Mouse (Mus musculus) ZHBTc4 (cell line): ENCODE measurements around the gene Fastkd5.
A peak's percentile ranks its signal among the peaks of the same experiment; 100 is the strongest.

Source experiments
- DNase-seq: peaks from one replicate; pipeline ENCODE4 v3.0.0-alpha.2; 2011; ENCODE audit warnings: low read depth, low spot score

The Fastkd5 gene

DNA sequence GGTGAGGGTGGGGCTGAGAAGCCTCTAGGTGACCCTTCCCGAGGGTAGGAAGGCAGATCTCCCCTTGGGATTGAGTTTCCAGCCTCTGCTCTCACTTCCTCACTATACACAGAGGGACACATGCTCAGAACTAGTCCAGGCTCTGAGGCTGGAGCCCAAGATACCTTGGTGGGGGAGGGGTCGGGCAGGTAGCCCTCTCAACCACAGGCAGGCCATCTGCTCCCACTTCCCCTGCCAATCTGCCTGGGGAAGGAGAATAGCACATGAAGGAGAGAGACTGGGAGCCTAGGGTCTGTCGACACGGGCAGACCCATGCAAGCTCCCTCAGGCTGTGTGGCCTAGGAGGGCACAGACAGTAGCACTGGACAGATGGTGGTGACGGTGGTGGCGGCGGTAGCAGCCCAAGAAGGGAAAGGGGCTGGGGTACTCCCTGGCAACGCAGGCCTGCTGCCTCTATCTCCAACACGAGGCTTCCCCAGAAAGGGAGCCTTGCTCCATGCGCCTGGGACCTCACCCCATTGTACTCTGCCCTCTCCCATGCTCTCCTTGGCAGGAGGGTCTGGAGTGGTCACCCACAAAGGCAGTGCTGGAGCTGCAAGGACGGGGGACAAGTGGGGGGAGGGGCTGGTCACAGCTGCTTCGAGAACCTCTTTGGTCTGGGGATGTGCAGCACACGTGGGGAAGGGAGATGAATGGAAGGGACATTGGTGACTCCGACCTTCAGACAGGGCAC, 4.3 kb upstream of the Fastkd5 start:
- DNase-seq = peak; percentile 20

DNA sequence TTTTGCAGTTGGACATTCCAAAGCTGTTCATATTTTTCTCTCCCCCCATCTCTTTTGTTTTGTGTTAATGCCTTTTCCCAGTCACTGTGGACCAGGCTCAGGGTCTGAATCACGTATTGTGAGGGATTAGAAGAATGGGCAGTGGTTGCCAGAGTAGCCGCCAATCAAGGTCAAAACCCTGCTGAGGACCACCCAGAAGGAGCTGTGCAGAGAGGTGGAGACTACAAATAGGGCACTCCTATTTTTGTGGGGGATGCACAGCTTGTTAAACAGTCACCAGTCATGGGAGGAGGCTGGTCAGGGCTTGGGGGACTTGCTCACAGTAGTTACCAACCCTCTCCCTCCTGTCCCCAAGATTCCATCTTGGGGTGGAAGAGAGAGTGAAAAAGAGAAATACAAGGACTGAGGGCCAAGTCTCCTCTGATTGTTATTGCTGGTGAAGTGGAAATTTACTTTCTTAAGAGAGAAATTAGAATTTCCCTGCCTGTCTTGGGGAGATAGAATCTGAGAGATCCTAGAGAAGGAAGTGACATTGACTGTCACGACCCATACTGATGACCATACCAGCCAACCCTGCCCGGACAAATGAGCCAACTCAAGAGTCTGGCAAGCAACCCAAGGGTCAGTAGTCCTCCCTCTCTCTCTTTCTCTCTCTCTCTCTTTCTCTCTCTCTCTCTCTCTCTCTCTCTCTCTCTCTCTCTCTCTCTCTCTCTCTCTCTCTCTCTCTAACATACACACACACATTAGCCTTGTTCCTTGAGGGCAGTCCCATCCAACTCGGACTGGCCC, 3.3 kb upstream of the Fastkd5 start:
- DNase-seq = peak; percentile 34

DNA sequence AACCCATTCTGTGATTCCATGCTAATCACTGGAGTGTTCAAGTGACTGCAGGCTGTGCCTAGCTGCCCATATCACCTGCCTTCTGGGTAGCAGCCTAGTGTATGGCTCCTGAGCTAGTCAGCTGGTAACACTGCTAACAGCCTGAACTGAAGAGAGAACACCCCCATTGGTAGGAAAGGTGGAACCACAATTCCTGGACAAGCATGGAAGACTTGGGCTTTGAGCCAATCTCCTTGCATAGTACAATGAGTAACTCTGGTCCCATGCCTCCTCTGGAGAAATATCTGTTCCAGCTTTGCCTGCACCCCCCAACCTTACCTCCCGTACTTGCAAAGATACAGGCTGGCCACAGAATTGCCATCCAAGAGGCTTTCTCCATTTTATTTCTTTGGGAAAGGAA, 2.6 kb upstream of the Fastkd5 start:
- DNase-seq = no peak

DNA sequence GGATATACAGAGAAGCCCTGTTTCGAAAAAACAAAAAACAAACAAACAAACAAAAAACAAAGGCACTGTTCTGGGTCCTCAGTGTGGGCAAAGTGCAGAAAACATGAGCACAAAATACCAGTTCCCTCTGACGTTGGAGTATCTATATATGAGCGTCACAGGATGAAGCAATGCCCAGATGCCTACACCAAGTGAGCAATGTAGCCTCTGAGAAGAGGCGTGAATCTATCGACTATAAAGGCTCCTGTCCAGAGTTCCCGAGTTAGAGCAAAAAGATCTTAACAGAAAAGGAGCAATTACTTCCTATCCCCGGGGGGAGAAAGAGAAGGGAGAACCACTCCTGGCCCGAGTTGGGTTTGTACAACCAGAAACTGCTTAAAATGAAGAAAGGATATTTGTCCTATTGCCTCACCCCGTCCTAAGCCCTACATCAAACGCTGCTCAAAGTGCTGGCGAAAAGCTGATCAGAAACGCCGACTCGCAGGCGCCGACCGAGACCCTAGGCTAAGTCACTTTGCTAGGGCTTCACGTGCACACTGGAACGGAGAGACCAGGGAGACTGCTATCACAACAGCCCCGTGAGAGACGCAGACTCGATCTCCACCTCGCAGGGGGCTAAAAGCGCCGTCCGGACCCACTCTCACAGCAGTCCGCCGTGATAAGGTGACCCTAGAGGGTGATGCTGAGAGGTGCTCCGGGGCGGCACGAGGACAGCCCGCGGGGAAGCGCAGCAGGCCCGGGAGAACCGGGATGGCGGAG, 568 bp downstream of the Fastkd5 start:
- DNase-seq = peak; percentile 57

DNA sequence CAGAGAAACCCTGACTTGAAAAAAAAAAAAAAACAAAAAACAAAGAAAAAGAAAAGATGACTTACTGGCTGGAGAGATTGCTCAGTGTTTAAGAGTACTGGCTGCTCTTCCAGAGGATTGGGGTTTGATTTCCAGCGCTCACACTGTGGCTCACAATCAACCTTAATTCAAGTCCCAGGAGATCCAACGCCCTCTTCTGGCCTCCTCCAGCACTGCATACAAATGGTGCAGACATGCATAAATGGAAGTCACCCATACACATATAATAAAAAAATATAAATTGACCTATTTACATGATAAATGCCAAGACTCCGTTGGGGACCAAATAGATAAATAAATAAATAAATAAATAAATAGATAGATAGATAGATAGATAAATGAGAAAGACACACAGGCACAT, 1.4 kb downstream of the Fastkd5 start:
- DNase-seq = peak; percentile 84

DNA sequence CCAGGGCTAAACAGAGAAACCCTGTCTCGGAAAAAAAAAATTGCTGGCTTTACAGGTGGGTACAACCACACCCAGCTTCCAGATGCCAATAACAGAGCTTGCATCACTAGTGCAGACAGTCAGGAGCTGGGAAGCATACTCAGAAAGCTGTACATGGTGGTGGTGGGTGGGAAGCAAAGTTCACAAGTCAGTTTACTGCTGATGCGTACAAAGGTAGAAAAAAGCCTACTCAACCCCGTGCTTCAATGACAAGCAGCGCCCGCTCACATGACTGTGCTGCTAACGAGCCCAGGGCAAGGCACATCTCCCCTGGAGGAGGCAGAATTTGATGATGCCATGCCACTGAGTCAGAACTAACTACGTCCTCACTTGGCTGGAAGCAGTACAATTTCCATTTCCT, 10.9 kb downstream of the Fastkd5 start:
- DNase-seq = no peak

DNA sequence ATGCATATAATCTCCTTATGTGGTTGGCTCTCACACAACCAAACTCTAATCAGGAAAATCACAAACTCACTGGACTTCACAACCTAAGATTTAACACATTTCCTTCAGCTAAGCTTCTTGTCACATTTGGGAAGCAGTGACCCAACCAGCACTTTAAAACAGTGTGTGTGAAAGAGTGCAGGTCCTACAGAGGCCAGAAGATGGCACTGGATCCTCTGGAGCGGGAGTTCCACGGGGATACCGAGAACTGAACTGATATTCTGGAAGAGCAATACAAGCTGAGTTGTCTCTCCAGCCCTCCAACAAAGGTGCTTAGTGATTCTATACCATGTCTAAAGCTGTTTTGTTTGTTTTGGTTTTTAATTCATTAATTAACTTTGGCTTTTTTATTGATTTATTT, 16.7 kb downstream of the Fastkd5 start:
- peak; percentile 69 for DNase-seq

DNA sequence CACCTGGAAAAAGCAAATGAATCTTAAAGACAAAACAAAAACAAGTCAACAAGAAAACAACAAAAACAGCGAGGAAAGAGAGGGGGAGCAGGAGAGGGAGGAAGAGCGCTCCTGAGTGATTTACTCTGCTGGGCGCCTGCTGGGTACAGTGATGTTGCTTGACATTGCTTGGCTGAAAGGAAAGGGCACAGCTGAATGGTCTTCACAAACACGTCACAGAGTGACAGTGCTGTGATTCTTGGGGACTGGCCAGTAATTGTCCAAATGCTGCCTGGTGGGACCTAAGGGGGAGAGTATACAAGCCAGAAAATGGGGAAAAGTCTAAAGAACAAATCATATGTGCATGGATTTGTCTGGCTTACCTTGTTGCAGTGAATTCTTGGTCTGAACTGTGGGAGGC, 27.6 kb downstream of the Fastkd5 start:
- DNase-seq = no peak

DNA sequence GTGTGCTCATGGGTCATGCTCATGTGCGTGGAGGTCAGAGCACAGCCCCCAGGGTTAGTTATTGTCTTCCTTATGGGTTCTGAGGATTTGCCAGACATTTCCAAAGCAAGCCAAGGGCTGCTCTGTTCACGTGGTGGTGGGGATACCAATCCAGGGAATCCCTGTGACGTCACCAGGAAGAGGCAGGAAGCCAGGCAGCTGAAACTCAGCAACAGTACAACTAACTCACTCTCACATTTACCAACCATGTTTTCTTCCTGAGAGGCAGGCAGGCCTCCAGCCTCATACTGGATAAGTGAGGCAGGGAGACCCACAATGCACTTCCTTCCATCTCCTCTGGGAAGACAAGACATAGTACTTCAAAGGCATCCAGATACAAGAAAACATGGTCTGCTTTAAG, 31.4 kb downstream of the Fastkd5 start:
- DNase-seq = no peak

DNA sequence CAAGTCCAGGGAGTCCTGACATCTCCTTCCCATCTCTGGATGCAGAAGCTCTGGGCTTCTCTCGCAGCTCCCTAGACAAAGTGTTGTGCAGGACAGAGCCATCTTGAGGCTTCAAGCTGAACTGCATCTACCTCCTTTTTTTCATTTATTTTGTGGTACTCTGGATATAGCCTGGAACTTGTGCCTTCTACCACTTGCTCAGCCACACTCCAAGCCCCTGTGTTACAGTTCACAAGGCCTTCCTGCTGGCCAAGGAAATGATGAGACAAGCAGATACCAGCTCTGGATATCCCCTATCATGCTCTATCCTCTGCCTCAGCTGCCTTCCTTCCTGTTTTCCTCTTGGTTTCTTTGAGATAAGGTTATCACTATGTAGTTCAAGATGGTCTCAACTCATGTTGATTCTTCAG, 32.2 kb downstream of the Fastkd5 start:
- DNase-seq = peak; percentile 51

DNA sequence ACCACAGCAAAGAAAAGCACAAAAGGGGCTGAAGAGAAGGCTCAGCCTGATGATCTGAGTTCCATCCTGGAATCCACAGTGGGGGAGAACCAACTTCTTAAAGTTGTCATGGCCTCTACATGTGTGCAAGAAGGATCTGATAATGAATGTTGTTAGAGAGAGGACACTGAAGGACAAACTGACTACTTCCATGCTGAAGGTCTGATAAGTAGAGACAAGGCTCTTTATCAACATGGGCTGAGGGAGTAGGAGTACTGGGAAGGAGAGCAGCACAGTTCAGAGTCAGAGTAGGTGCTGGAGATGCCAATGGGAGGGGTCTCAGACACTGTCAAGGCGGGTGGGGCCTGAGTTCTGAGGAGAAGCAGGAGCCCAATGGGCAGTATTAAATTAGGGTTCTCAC, 34.2 kb downstream of the Fastkd5 start:
- DNase-seq = no peak

DNA sequence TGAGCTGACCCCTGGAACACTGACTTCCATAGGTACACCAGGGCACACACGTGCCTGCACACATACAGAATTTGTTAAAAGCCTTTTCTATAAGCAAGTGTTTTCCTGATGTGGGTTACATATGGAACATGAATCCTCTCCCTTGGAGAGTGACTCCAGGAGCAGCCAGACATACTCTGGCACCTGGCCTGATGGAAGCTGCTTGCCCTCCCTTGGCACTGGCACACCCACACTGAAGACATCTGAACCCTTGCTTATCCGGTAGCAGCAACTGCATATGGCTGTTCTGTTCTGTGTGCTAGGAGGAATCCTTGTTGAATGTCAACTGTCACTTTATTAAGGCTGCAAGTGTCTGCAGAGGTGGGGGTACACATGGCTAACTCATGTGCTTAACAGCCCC, 38.8 kb downstream of the Fastkd5 start:
- no peak for DNase-seq

DNA sequence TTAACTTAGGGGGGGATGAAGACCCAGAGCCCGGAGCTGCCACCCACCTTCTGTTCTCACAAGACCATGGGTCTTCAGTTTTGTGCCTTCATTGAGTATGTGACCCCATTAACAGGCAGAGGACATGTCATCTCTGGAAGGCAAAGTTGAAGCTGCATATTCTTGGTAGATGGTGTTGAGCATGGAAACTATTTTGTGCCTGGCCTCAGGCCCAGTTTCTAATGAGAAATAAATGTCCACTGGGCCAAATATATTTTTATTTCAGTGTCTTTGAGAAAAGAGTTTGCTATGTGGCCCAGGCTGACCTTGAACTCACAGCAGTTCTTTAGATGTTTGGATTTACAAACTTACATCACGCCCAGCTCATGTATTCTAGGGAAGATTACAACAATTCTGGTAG, 40.1 kb downstream of the Fastkd5 start:
- no peak for DNase-seq

DNA sequence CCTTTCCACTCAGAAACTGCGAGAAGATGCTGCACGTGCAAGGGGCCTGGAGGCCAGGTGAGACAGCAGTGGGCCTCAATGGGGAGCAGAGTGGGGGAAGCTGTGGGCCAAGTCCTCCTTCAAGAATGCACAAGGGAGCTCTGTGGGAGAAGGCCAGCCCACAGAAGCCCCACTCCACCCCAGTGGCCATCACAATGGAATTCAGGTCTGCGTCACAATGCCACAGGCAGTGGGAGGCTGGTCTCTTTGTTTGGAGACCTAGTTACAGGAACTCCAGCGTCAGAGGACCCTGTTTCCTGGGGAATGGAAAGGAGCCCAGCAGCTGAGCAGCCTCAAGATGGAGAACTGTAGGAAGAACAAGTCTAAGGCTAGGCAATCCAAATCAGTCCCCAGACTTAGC, 40.7 kb downstream of the Fastkd5 start:
- DNase-seq = peak; percentile 46

DNA sequence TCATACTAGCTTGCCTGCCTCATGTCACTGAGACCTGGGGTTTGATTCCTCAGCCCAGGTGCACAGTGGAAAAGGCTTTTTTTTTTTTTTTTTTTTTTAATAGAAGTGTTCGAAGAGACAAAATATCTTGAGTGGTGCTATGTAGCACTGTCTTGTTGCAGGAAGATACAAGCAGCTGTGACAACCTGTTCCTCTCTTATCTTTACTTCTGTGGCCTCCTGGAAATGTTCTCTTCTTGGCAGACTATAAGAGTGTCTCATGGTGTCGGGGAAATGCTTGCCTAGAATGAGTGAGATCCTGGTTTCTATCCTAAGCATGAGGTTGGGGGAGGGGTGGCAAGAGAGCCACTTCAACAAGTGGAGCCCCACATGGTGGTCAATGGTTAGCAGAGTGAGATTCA, 41.5 kb downstream of the Fastkd5 start:
- DNase-seq = no peak

DNA sequence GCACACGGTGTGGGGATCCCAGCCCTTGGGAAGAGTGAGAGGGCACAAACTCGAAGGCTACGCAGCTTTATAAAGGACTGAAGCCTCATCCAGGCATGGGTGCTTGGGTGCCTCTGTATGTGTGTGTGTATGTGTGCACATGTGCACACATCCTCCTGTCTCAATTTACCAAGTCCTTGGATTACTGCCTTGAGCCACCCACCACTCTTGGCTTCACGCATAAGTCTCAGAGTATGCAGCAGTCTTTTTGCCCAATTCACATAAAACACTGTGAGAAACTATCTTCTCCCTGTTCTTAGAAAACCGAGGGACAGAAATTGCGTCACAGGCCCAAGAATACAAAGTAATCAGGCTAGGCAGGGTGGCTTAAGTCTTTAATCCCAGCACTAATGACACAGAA, 43.8 kb downstream of the Fastkd5 start:
- no peak for DNase-seq

DNA sequence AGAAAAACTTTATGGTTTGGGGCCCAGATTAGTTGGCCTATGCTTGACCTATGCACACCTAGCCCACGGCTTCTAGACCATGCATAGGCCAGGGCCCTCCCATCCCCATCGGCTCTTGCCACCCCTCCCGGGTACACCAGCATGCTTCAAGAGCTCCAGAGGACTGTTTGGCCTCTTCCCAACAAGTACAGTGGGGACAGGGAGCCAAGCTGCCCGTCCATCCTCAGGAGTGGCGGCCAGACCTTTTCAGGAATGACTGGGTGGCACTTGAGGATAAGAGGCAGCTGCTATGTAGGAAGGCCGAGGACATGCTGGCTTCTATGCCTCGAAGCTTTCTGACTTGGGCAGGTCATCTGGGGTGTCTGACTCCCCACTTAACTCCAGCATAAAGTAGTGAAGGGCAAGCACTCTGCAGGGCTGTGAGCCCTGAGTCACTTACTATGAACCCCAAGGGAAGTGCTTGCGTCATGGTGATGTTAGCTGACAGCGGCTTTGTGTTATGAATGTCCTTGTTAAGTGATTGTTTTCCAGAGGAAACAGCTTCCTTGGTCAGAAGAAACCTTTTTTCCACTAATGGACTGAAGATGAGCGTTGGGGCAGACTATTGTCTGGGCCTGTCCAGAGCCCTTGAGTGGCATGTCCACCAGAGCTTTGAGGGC, 45.8 kb downstream of the Fastkd5 start:
- DNase-seq = no peak

DNA sequence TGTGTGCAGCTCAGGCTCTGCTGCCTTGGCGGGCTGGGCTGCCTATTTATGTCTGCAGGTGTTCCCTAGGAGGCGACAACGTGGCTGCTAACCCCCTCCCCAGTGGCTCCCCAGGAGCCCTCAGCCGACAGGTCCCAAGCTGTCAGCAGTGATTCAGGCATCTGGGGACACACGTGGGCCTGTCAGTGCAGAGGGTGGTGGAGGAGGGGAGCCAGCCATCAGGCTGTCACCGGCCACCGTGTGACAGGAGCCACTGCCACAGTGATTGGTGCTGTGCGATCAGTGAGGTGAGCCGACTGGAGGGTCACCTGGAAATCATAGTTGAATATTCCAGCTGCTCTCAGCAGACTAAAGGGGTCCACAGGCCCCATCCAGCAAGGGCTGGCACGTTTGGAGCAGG, 47.3 kb downstream of the Fastkd5 start, which contains the start of gene Avp:
Gene Avp (minus strand): TSS at position 3 of the 400 bp plus-strand sequence.
- no peak for DNase-seq

DNA sequence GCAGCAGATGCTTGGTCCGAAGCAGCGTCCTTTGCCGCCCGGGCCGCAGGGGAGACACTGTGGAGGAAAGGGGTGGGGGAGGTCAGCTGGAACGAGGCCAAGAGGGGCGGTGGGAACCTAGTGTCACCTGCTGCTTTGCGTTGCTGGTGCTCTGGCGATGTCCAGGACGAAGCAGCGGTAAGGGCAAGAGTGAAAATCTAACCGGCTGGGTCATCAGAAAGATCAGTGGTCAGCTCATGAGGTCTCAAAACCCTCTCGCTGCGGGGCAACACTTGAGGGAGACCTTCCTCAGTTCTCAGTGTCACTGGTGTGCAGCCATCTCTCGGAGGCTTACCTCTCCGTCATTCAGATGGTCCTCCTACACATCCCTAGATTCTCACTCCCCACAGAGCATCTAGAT, 48.6 kb downstream of the Fastkd5 start:
- peak; percentile 19 for DNase-seq

DNA sequence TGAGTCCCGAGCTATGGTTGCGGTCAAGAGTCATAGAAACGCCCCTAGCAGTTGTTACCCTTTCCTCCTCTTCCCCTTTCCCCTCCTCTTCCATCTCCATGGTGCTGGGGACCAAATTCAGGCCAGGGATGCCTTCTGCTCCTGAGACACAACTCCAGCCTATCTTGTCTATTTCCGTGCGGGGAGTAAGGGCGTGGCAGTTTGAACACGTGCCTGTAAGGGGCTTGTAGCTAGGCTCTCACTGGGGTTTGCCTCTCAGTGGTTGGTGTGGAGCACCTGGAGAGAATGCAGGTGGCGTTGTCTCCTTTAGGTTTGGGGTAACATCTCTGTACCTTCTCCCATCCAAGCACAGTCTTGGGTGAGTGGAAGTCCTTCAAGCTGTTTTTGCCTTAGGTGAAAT, 50.0 kb downstream of the Fastkd5 start:
- DNase-seq = peak; percentile 28

DNA sequence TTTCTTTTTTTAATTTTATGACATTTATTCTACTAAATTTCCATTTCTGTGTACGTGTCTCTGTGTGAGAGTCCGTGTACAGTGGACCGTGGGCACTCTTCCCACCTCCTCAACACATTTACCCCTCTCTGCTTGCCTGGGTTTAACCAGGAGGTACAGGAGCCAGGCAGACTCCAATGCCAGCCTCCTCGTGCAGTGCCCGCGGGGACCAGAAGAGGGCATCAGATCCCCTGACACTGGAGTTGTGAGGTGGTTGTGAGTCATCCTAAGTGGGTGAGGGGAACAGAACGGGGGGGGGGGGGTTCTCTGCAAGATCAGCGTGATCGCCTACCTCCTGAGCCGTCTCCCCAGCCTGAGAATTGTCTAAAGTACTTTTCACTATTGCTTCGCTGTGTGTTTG, 51.7 kb downstream of the Fastkd5 start:
- peak; percentile 72 for DNase-seq

DNA sequence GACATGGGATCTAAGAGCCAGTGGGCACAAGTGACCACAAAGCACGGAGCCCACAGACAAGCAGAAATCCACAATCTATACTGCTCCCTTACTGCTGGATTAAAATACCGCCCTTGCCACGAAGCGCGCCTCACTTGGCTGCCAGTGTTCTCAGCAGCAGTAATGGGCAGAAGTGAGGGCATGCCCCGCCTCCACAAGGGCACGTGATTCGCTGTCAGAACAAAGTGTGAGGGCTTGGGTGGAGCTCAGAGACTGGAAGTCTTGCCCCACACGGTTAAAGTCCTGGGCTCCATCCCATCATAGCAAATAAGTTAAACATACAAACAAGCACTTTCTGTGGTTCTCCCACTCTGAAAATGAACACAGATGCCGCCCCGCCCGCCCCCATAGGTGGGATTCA, 52.2 kb downstream of the Fastkd5 start:
- DNase-seq = peak; percentile 47
